8 mouse cellular contexts compared by ENCODE assay signal in genomic region chr13:37992638-37993371, GRCm38 (mm10). TPM values are rescaled to one million over a fixed set of nuclear protein-coding genes. Genes with fewer than 3 reads are reported as not detected.
DNase-seq lines count a peak whose midpoint lies in the region; ATAC-seq and TF ChIP-seq lines count a peak whose summit lies in the region.

No protein-coding gene starts in this region.

- H3K27ac ChIP-seq in forebrain, embryonic 11.5 days (ENCODE audit: low read depth, low read length) = no peak overlapping the region
- H3K27ac ChIP-seq in limb, embryonic 14.5 days (replicated peaks; ENCODE audit: low read depth, low read length) = peak overlapping the region; percentile 94

- no peaks in the 10 kb centered on the region for H3K4me1 ChIP-seq in forebrain, embryonic 11.5 days (replicated peaks; ENCODE audit: control insufficient read depth, insufficient read depth, low read length)
- H3K4me1 ChIP-seq in limb, embryonic 14.5 days (ENCODE audit: control insufficient read depth, insufficient read depth, low read length) = peaks cover 8% of the 10 kb centered on the region

- H3K9ac ChIP-seq in forebrain, embryonic 11.5 days (ENCODE audit: low read length) = peak overlapping the region; percentile 95
- peak overlapping the region; percentile 97 for H3K9ac ChIP-seq in limb, embryonic 14.5 days (ENCODE audit: low read depth, low read length, severe bottlenecking)

- peak overlapping the region; percentile 58 for H3K4me2 ChIP-seq in forebrain, embryonic 11.5 days (ENCODE audit: low read depth, low read length, severe bottlenecking)
- H3K4me2 ChIP-seq in limb, embryonic 14.5 days (replicated peaks; ENCODE audit: low read depth, low read length, severe bottlenecking) = peak overlapping the region; percentile 83

- no peaks in the 10 kb centered on the region for H3K27me3 ChIP-seq in forebrain, embryonic 11.5 days (ENCODE audit: control insufficient read depth, insufficient read depth, low read length)
- H3K27me3 ChIP-seq in limb, embryonic 14.5 days (ENCODE audit: control insufficient read depth, insufficient read depth, low read length) = no peaks in the 10 kb centered on the region

- no peak for TF ChIP-seq POLR2A in limb, embryonic 14.5 days (IDR thresholded peaks at IDR 0.05; ENCODE audit: borderline replicate concordance, extremely low read depth, insufficient read depth, insufficient read length)

- peak; percentile 45 for DNase-seq in embryo, embryonic 10.5 days (ENCODE audit: low spot score)
- no peak for DNase-seq in embryo, embryonic 10 days (ENCODE audit: low spot score)
- peak; percentile 16 for DNase-seq in CD4-positive helper T cell, adult 2 months (ENCODE audit: low read depth, low spot score)
- DNase-seq in forebrain, embryonic 11.5 days (ENCODE audit: low spot score) = no peak
- peak; percentile 17 for DNase-seq in limb, embryonic 14.5 days (ENCODE audit: low spot score)
- DNase-seq in naive thymus-derived CD4-positive, alpha-beta T cell, adult 2 months (ENCODE audit: low read depth) = peak; percentile 24
- DNase-seq in natural killer cell, adult 2 months (ENCODE audit: low spot score in 2 of 2) = no peak
- DNase-seq in cerebellum, adult 18-20 months = no peak

- peaks cover 8% of the 10 kb centered on the region for H3K36me3 ChIP-seq in forebrain, embryonic 11.5 days (ENCODE audit: control insufficient read depth, insufficient read depth, low read length)
- H3K36me3 ChIP-seq in limb, embryonic 14.5 days (ENCODE audit: control insufficient read depth, insufficient read depth, low read length) = peaks cover 39% of the 10 kb centered on the region

- 18% methylated on average over 10 of the region's 10 CpGs for WGBS in forebrain, embryonic 11.5 days
- WGBS in limb, embryonic 14.5 days = 5% methylated on average over 10 of the region's 10 CpGs

- peak overlapping the region; percentile 93 for H3K4me3 ChIP-seq in forebrain, embryonic 11.5 days (ENCODE audit: low read depth, low read length)
- H3K4me3 ChIP-seq in limb, embryonic 14.5 days (replicated peaks; ENCODE audit: low read length) = peak overlapping the region; percentile 95

- no peaks in the 10 kb centered on the region for H3K9me3 ChIP-seq in forebrain, embryonic 11.5 days (ENCODE audit: control insufficient read depth, low read length)
- no peaks in the 10 kb centered on the region for H3K9me3 ChIP-seq in limb, embryonic 14.5 days (ENCODE audit: control insufficient read depth, low read length)

- no peak for ATAC-seq in forebrain, embryonic 11.5 days (replicated peaks; ENCODE audit: low FRiP score)
- no peak for ATAC-seq in limb, embryonic 14.5 days (ENCODE audit: low FRiP score, low read depth)

RNA-seq across cellular contexts. Expression of gene Ssr1, which starts 1.2 kb away (rescaled TPM):
- polyA plus RNA-seq in forebrain, embryonic 11.5 days (2014; fragmentation: Nextera tagmentation; extraction: Ambion mirVana) = 112 and 118 TPM in 2 replicates
- polyA plus RNA-seq in limb, embryonic 14.5 days (2012; rRNA removed) = 32.6 and 36.2 TPM in 2 replicates
- polyA plus RNA-seq in limb, embryonic 14.5 days (2014; fragmentation: Nextera tagmentation; extraction: Ambion mirVana) = 130 and 137 TPM in 2 replicates

RNA-seq across cellular contexts. Expression of gene Riok1, which starts 44.0 kb away (rescaled TPM):
- 49.5 and 53.6 TPM in 2 replicates for polyA plus RNA-seq in forebrain, embryonic 11.5 days (2014; fragmentation: Nextera tagmentation; extraction: Ambion mirVana)
- polyA plus RNA-seq in limb, embryonic 14.5 days (2012; rRNA removed) = 33.7 and 54.4 TPM in 2 replicates
- polyA plus RNA-seq in limb, embryonic 14.5 days (2014; fragmentation: Nextera tagmentation; extraction: Ambion mirVana) = 45.4 and 52.4 TPM in 2 replicates

RNA-seq across cellular contexts. Expression of gene Cage1, which starts 44.1 kb away (rescaled TPM):
- polyA plus RNA-seq in forebrain, embryonic 11.5 days (2014; fragmentation: Nextera tagmentation; extraction: Ambion mirVana) = 0.87 and 0.99 TPM in 2 replicates
- 0.50 and 0.57 TPM in 2 replicates for polyA plus RNA-seq in limb, embryonic 14.5 days (2012; rRNA removed)
- 1.3 TPM in 2 replicates for polyA plus RNA-seq in limb, embryonic 14.5 days (2014; fragmentation: Nextera tagmentation; extraction: Ambion mirVana)

Comparison
In these comparisons a context has a peak if more than half of its experiments do, and no peak if none do; other contexts are left out.
1. DNase-seq: peak in embryo, embryonic 10.5 days (single experiment), CD4-positive helper T cell, adult 2 months (single experiment), limb, embryonic 14.5 days (single experiment) and naive thymus-derived CD4-positive, alpha-beta T cell, adult 2 months (single experiment); none in embryo, embryonic 10 days (single experiment), forebrain, embryonic 11.5 days (single experiment), natural killer cell, adult 2 months (0 of 2) and cerebellum, adult 18-20 months (0 of 2).